ENCODE assay signal across 26 mouse cellular contexts in genomic region chr13:83069293-83069692, GRCm38 (mm10).
"Had no signal": no experiment of that assay in that cellular context is flagged by ENCODE, and none has a peak within 500 bp of the region (broad histone marks: within the 10 kb centered on the region; RNA-seq: fewer than 3 reads in every experiment).

No protein-coding gene starts in this region.

- H3K4me1 ChIP-seq: heart, embryonic 13.5 days; heart, embryonic 15.5 days; hindbrain, embryonic 12.5 days; intestine, embryonic 15.5 days; limb, embryonic 10.5 days had no signal

- ATAC-seq: hindbrain, embryonic 16.5 days; inflammation-experienced regulatory T-cells, adult 6 months; intestine, embryonic 15.5 days; intestine, postnatal 0 days had no signal

- H3K4me2 ChIP-seq: heart, embryonic 11.5 days; heart, embryonic 13.5 days; heart, embryonic 15.5 days; hindbrain, embryonic 12.5 days; hindbrain, embryonic 14.5 days; intestine, embryonic 15.5 days; limb, embryonic 12.5 days; liver, embryonic 11.5 days had no signal

- H3K4me3 ChIP-seq: heart, adult 2 months; heart, embryonic 13.5 days; heart, embryonic 15.5 days; hindbrain, embryonic 12.5 days; intestine, embryonic 15.5 days; layer of hippocampus, adult 2 months; left cerebral cortex, adult 2 months; limb, embryonic 10.5 days; limb, embryonic 12.5 days had no signal

- H3K27me3 ChIP-seq: heart, embryonic 13.5 days; heart, embryonic 15.5 days; hindbrain, embryonic 12.5 days; intestine, embryonic 15.5 days; limb, embryonic 12.5 days had no signal

- DNase-seq: gastrocnemius, postnatal 14 days; gastrocnemius, postnatal 36 days; heart, adult 11 months; heart, adult 2 months; heart, postnatal 14 days; heart, postnatal 36 days; kidney, adult 18-20 months; kidney, adult 8-10 months; kidney, postnatal 10 days; kidney, postnatal 25 days; kidney, postnatal 4 days; liver had no signal

- H3K36me3 ChIP-seq: heart, embryonic 13.5 days; heart, embryonic 15.5 days; hindbrain, embryonic 12.5 days; intestine, embryonic 15.5 days; limb, embryonic 10.5 days; limb, embryonic 12.5 days had no signal

- H3K27ac ChIP-seq: heart, adult 2 months; heart, embryonic 13.5 days; heart, embryonic 15.5 days; hindbrain, embryonic 12.5 days; hindbrain, embryonic 14.5 days; intestine, embryonic 15.5 days; layer of hippocampus, adult 2 months; left cerebral cortex, adult 2 months; limb, embryonic 10.5 days; limb, embryonic 12.5 days had no signal

- H3K9ac ChIP-seq: heart, embryonic 13.5 days; heart, embryonic 15.5 days; hindbrain, embryonic 12.5 days; hindbrain, embryonic 14.5 days; intestine, embryonic 15.5 days; limb, embryonic 12.5 days had no signal

- H3K9me3 ChIP-seq: heart, embryonic 13.5 days; heart, embryonic 15.5 days; hindbrain, embryonic 12.5 days; intestine, embryonic 15.5 days; limb, embryonic 10.5 days; limb, embryonic 12.5 days had no signal
